Mouse (Mus musculus) CH12.LX (cell line): ENCODE data around the gene Zfp74. TPM values are rescaled to one million over a fixed set of nuclear protein-coding genes. Genes with fewer than 3 reads are reported as not detected.
A peak's percentile ranks its signal among the peaks of the same experiment; 100 is the strongest.

Source experiments
- DNase-seq: peaks from one replicate; pipeline ENCODE4 v3.0.0-alpha.2; 2013; ENCODE audit errors: extremely low read depth
- H3K27ac ChIP-seq: 2 replicates; pipeline ENCODE4 v1.5.1; 2012; ENCODE audit warnings: low read depth, mild to moderate bottlenecking, control low read depth, moderate library complexity; ENCODE audit not compliant: insufficient read depth
- H3K27me3 ChIP-seq: replicated peaks from 2 replicates; pipeline ENCODE3; 2012; ENCODE audit warnings: inconsistent platforms
- H3K36me3 ChIP-seq, 2 experiments: replicated peaks in 1 of 2; 2 replicates each; pipeline versions ENCODE3 to v1.6.1; 2012; ENCODE audit warnings: inconsistent platforms in 1 of 2, low read length in 1 of 2, mild to moderate bottlenecking in 1 of 2, mixed read lengths in 1 of 2, moderate library complexity in 1 of 2; ENCODE audit not compliant: control insufficient read depth in 1 of 2, insufficient read depth in 1 of 2
- H3K4me1 ChIP-seq, 2 experiments: 2 replicates each; pipeline ENCODE4 v1.6.1; 2012; ENCODE audit warnings: inconsistent platforms in 1 of 2, moderate library complexity in 1 of 2; ENCODE audit not compliant: insufficient read depth in 2 of 2, control insufficient read depth in 1 of 2
- H3K4me2 ChIP-seq: 2 replicates; pipeline ENCODE4 v1.6.1; 2012; ENCODE audit warnings: low read depth, mild to moderate bottlenecking, control low read depth; ENCODE audit not compliant: poor library complexity, insufficient read depth, severe bottlenecking
- H3K4me3 ChIP-seq, 3 experiments: fragments of 150-350 bp in 1 of 3; sonication (generic) in 1 of 3; replicated peaks in 1 of 3; 2 replicates each; pipeline versions ENCODE3 to v1.5.1; 2011 to 2012; ENCODE audit warnings: low read depth in 2 of 3, low read length in 2 of 3, mild to moderate bottlenecking in 2 of 3, moderate library complexity in 2 of 3, control low read depth in 1 of 3, improper control_type of control experiment in 1 of 3, inconsistent platforms in 1 of 3, mixed read lengths in 1 of 3; ENCODE audit not compliant: poor library complexity in 1 of 3
- H3K79me2 ChIP-seq: replicated peaks from 2 replicates; pipeline ENCODE4 v1.6.1; 2012; ENCODE audit warnings: mild to moderate bottlenecking, moderate library complexity; ENCODE audit not compliant: control insufficient read depth, poor library complexity, insufficient read depth, severe bottlenecking; ENCODE audit errors: extremely low read depth
- H3K9ac ChIP-seq: 2 replicates; pipeline ENCODE4 v1.6.1; 2012; ENCODE audit warnings: low read depth, mild to moderate bottlenecking, control low read depth, moderate library complexity; ENCODE audit not compliant: insufficient read depth
- H3K9me3 ChIP-seq: replicated peaks from 2 replicates; pipeline ENCODE3; 2012; ENCODE audit warnings: low read length, inconsistent platforms, mixed read lengths
- BHLHE40 ChIP-seq: IDR thresholded peaks from 2 replicates; pipeline ENCODE4 v1.6.1; 2011; ENCODE audit warnings: mild to moderate bottlenecking, low read depth, low read length, improper control_type of control experiment
- CHD1 ChIP-seq: IDR thresholded peaks from 2 replicates; pipeline ENCODE4 v1.6.1; 2012; ENCODE audit warnings: low read depth, low read length, improper control_type of control experiment, inconsistent platforms
- CHD2 ChIP-seq: IDR thresholded peaks from 2 replicates; pipeline ENCODE4 v1.6.1; 2011; ENCODE audit warnings: low read length, improper control_type of control experiment
- CTCF ChIP-seq, 2 experiments: IDR thresholded peaks in 1 of 2; conservative IDR thresholded peaks in 1 of 2; 2 replicates each; pipeline ENCODE4 v1.5.1; 2011 to 2012; ENCODE audit warnings: low read depth in 2 of 2, low read length in 2 of 2, improper control_type of control experiment in 1 of 2, inconsistent platforms in 1 of 2, mild to moderate bottlenecking in 1 of 2, moderate library complexity in 1 of 2
- E2F4 ChIP-seq: IDR thresholded peaks from 2 replicates; pipeline ENCODE4 v1.6.1; 2011; ENCODE audit warnings: low read depth, low read length, improper control_type of control experiment; ENCODE audit not compliant: insufficient replicate concordance
- ELF1 ChIP-seq: IDR thresholded peaks from 2 replicates; pipeline ENCODE4 v1.6.1; 2014; ENCODE audit warnings: low read depth, mild to moderate bottlenecking, inconsistent platforms, low read length, improper control_type of control experiment
- EP300 ChIP-seq: IDR thresholded peaks from 2 replicates; pipeline ENCODE4 v1.6.1; 2011; ENCODE audit warnings: low read length, improper control_type of control experiment
- ETS1 ChIP-seq: conservative IDR thresholded peaks from 2 replicates; pipeline ENCODE4 v1.6.1; 2012; ENCODE audit warnings: low read depth, mild to moderate bottlenecking, inconsistent platforms, low read length, improper control_type of control experiment, moderate library complexity
- GABPA ChIP-seq: IDR thresholded peaks from 2 replicates; pipeline ENCODE4 v1.6.1; 2012; ENCODE audit warnings: low read depth, low read length, improper control_type of control experiment, inconsistent platforms; ENCODE audit not compliant: insufficient replicate concordance
- HCFC1 ChIP-seq: IDR thresholded peaks from 2 replicates; pipeline ENCODE4 v1.6.1; 2012; ENCODE audit warnings: low read depth, mild to moderate bottlenecking, inconsistent platforms, low read length, improper control_type of control experiment
- IRF4 ChIP-seq: IDR thresholded peaks from 2 replicates; pipeline ENCODE4 v1.6.1; 2014; ENCODE audit warnings: low read depth, mild to moderate bottlenecking, inconsistent platforms, low read length, improper control_type of control experiment
- JUN ChIP-seq: IDR thresholded peaks from 2 replicates; pipeline ENCODE4 v1.6.1; 2011; ENCODE audit warnings: low read depth, mild to moderate bottlenecking, low read length, improper control_type of control experiment, moderate library complexity; ENCODE audit not compliant: insufficient read depth
- JUND ChIP-seq: conservative IDR thresholded peaks from 2 replicates; pipeline ENCODE4 v1.6.1; 2011; ENCODE audit warnings: low read depth, low read length, improper control_type of control experiment
- KAT2A ChIP-seq: IDR thresholded peaks from 2 replicates; pipeline ENCODE4 v1.6.1; 2012; ENCODE audit warnings: low read length, improper control_type of control experiment, inconsistent platforms; ENCODE audit not compliant: insufficient replicate concordance
- MAFK ChIP-seq: IDR thresholded peaks from 2 replicates; pipeline ENCODE4 v1.6.1; 2011; ENCODE audit warnings: low read length, improper control_type of control experiment; ENCODE audit not compliant: insufficient replicate concordance
- MAX ChIP-seq: IDR thresholded peaks from 2 replicates; pipeline ENCODE4 v1.6.1; 2011; ENCODE audit warnings: low read length, improper control_type of control experiment
- MAZ ChIP-seq: IDR thresholded peaks from 2 replicates; pipeline ENCODE4 v1.6.1; 2012; ENCODE audit warnings: low read depth, mild to moderate bottlenecking, inconsistent platforms, low read length, improper control_type of control experiment, moderate library complexity
- MEF2A ChIP-seq: IDR thresholded peaks from 2 replicates; pipeline ENCODE4 v1.6.1; 2014; ENCODE audit warnings: low read depth, mild to moderate bottlenecking, inconsistent platforms, low read length, improper control_type of control experiment, borderline replicate concordance
- MXI1 ChIP-seq: IDR thresholded peaks from 2 replicates; pipeline ENCODE4 v1.6.1; 2011; ENCODE audit warnings: mild to moderate bottlenecking, low read depth, low read length, improper control_type of control experiment
- MYC ChIP-seq: IDR thresholded peaks from 2 replicates; pipeline ENCODE4 v1.6.1; 2011; ENCODE audit warnings: low read depth, mild to moderate bottlenecking, improper control_type of control experiment, low read length
- NELFE ChIP-seq: IDR thresholded peaks from 2 replicates; pipeline ENCODE4 v1.6.1; 2011; ENCODE audit warnings: low read depth, low read length, improper control_type of control experiment
- NRF1 ChIP-seq: IDR thresholded peaks from 2 replicates; pipeline ENCODE4 v1.6.1; 2014; ENCODE audit warnings: low read depth, mild to moderate bottlenecking, inconsistent platforms, low read length, improper control_type of control experiment, moderate library complexity
- PAX5 ChIP-seq: IDR thresholded peaks from 2 replicates; pipeline ENCODE4 v1.6.1; 2012; ENCODE audit warnings: low read length, inconsistent platforms, mixed read lengths
- POLR2A ChIP-seq: IDR thresholded peaks from 2 replicates; pipeline ENCODE4 v1.6.1; 2011; ENCODE audit warnings: low read depth, mild to moderate bottlenecking, improper control_type of control experiment, low read length
- POLR2AphosphoS2 ChIP-seq: IDR thresholded peaks from 2 replicates; pipeline ENCODE4 v1.6.1; 2011; ENCODE audit warnings: low read depth, low read length, improper control_type of control experiment
- RAD21 ChIP-seq: IDR thresholded peaks from 2 replicates; pipeline ENCODE4 v1.6.1; 2011; ENCODE audit warnings: low read depth, mild to moderate bottlenecking, low read length, improper control_type of control experiment, moderate library complexity
- RCOR1 ChIP-seq: conservative IDR thresholded peaks from 2 replicates; pipeline ENCODE4 v1.6.1; 2012; ENCODE audit warnings: low read depth, mild to moderate bottlenecking, inconsistent platforms, low read length, improper control_type of control experiment
- SIN3A ChIP-seq: IDR thresholded peaks from 2 replicates; pipeline ENCODE4 v1.6.1; 2012; ENCODE audit warnings: low read length, improper control_type of control experiment, inconsistent platforms
- SMC3 ChIP-seq: IDR thresholded peaks from 2 replicates; pipeline ENCODE4 v1.6.1; 2011; ENCODE audit warnings: low read depth, low read length, improper control_type of control experiment
- TBP ChIP-seq: conservative IDR thresholded peaks from 2 replicates; pipeline ENCODE4 v1.6.1; 2011; ENCODE audit warnings: low read depth, low read length, improper control_type of control experiment
- TCF12 ChIP-seq: IDR thresholded peaks from 2 replicates; pipeline ENCODE4 v1.6.1; 2014; ENCODE audit warnings: low read depth, mild to moderate bottlenecking, inconsistent platforms, low read length, improper control_type of control experiment
- UBTF ChIP-seq: IDR thresholded peaks from 2 replicates; pipeline ENCODE4 v1.6.1; 2012; ENCODE audit warnings: low read depth, mild to moderate bottlenecking, inconsistent platforms, low read length, improper control_type of control experiment, moderate library complexity
- USF1 ChIP-seq: IDR thresholded peaks from 2 replicates; pipeline ENCODE4 v1.6.1; 2014; ENCODE audit warnings: low read depth, mild to moderate bottlenecking, inconsistent platforms, low read length, improper control_type of control experiment
- USF2 ChIP-seq: conservative IDR thresholded peaks from 2 replicates; pipeline ENCODE4 v1.6.1; 2011; ENCODE audit warnings: low read depth, low read length, improper control_type of control experiment
- ZC3H11A ChIP-seq: IDR thresholded peaks from 2 replicates; pipeline ENCODE4 v1.6.1; 2012; ENCODE audit warnings: low read depth, mild to moderate bottlenecking, inconsistent platforms, low read length, improper control_type of control experiment
- ZKSCAN1 ChIP-seq: IDR thresholded peaks from 2 replicates; pipeline ENCODE4 v1.6.1; 2012; ENCODE audit warnings: low read depth, inconsistent platforms, low read length, improper control_type of control experiment, borderline replicate concordance
- ZMIZ1 ChIP-seq: IDR thresholded peaks from 2 replicates; pipeline ENCODE4 v1.6.1; 2012; ENCODE audit warnings: low read depth, mild to moderate bottlenecking, inconsistent platforms, low read length, improper control_type of control experiment
- ZNF384 ChIP-seq: IDR thresholded peaks from 2 replicates; pipeline ENCODE4 v1.6.1; 2012; ENCODE audit warnings: low read depth, low read length, improper control_type of control experiment, inconsistent platforms
- dilution Hi-C: fragments of 300-500 bp; cut with MboI; formaldehyde crosslinking; loops from 2 replicates; pipeline ENCODE4 v1.14.3; 2020; ENCODE audit warnings: low sequenced_read_pairs; ENCODE audit not compliant: extremely low pct_unique_long_range_greater_than_20kb, extremely low pct_ligation_motif_present
- in situ Hi-C: fragments of 300-500 bp; cut with MboI; formaldehyde crosslinking; loops from 3 replicates; pipeline ENCODE4 v1.14.3; 2019; ENCODE audit warnings: low sequenced_read_pairs, low pct_ligation_motif_present, low pct_unique_long_range_greater_than_20kb, mixed read lengths
- polyA plus RNA-seq: library from polyadenylated mRNA; unstranded; fragments of >175 nt; gene quantifications from 2 replicates; pipeline ENCODE4 v1.2.1, GENCODE M21; 2012; ENCODE audit warnings: low read depth; ENCODE audit not compliant: insufficient read length
- total RNA-seq, 2 experiments: library from RNA; depleted of rRNA; stranded (reverse); fragments of 300-350 nt in 1 of 2; fragments of >200 nt in 1 of 2; gene quantifications; 2 replicates each; pipeline ENCODE4 v1.2.3; 2012 to 2014

Gene Zfp74
- total and polyA plus RNA-seq, 3 experiments, result 3.8 to 6.7 (median 4.7) TPM

- Histone ChIP-seq H3K79me2 (peaks cover 21% of the 10 kb centered on the region), H3K4me3 (peak within 1 kb of the TSS; percentile 69 to 90 (median 88)), H3K36me3 (peaks cover 22 to 27% of the 10 kb centered on the region in 2 experiments), H3K27ac (peak within 1 kb of the TSS; percentile 50), H3K9ac (peak within 1 kb of the TSS; percentile 88), H3K9me3 (no peaks in the 10 kb centered on the region), H3K27me3 (no peaks in the 10 kb centered on the region), H3K4me1 (peaks cover 4 to 24% of the 10 kb centered on the region in 2 experiments; a peak in 2 of 4 replicates), H3K4me2 (peak within 1 kb of the TSS; percentile 78)
- in situ Hi-C loops, result no loop called here
- DNase-seq, result peak; percentile 82
- TF ChIP-seq NRF1 (peak; percentile 67), ZMIZ1 (peak; percentile 97), MAFK (no peak), NELFE (peak; percentile 99), CTCF (conservative IDR thresholded peaks at IDR 0.05 in 1 of 2, IDR thresholded peaks at IDR 0.05 in 1 of 2; ENCODE audit: low read depth in 2 of 2, low read length in 2 of 2) (peak in 1 of 2 experiments; percentile 69; a peak in 2 of 4 replicates), EP300 (no peak), MYC (peak; percentile 36; the same call in 1 of the 2 replicates), PAX5 (no peak), ETS1 (0 out of 2 replicates have a peak, but pooled peaks have one; percentile 29), ZNF384 (0 out of 2 replicates have a peak, but pooled peaks have one; percentile 25), MAX (peak; percentile 79), ZKSCAN1 (no peak), TCF12 (peak; percentile 87), CHD2 (peak; percentile 46; the same call in 1 of the 2 replicates), BHLHE40 (no peak), GABPA (peak; percentile 19; the same call in 1 of the 2 replicates), KAT2A (peak; percentile 78; the same call in 1 of the 2 replicates), TBP (0 out of 2 replicates have a peak, but pooled peaks have one; percentile 44), ELF1 (peak; percentile 88), USF1 (peak; percentile 14; the same call in 1 of the 2 replicates), HCFC1 (peak; percentile 93), IRF4 (peak; percentile 70), POLR2AphosphoS2 (peak; percentile 89), USF2 (no peak), POLR2A (peak; percentile 99), RCOR1 (peak; percentile 52; the same call in 1 of the 2 replicates), E2F4 (no peak), ZC3H11A (no peak), JUND (no peak), MXI1 (peak; percentile 94), SMC3 (no peak), JUN (no peak), CHD1 (peak; percentile 83; the same call in 1 of the 2 replicates), MAZ (0 out of 2 replicates have a peak, but pooled peaks have one; percentile 50), SIN3A (peak; percentile 97), MEF2A (peak; percentile 82), UBTF (peak; percentile 86), RAD21 (no peak)
- dilution Hi-C loops, result no loop called here
Measured at GRCm38 (mm10) chr7:29983690-29984380, 29.9 kb upstream of the Zfp74 start, which contains the start of gene Zfp568. TSS of gene Zfp568 (plus strand) at chr7:29983955.
